Mouse (Mus musculus) layer of hippocampus, adult 18-20 months (tissue): ENCODE data around the gene Tpi1. TPM values are rescaled to one million over a fixed set of nuclear protein-coding genes. Genes with fewer than 3 reads are reported as not detected.

Source experiments
- DNase-seq, 2 experiments: peaks; one replicate each; pipeline ENCODE4 v3.0.0; 2022; ENCODE audit warnings: low spot score in 2 of 2
- long read RNA-seq: library from polyadenylated mRNA; stranded (forward); transcript quantifications from one replicate; pipeline ENCODE4 v2.0.0, GENCODE M21; 2021
- total RNA-seq, 2 experiments: library from RNA; stranded (reverse); gene quantifications; 2 replicates each; pipeline ENCODE4 v1.2.3; 2021

Gene Tpi1
- 100 to 1,000 TPM; 796 to 825 TPM for total RNA-seq
- long read RNA-seq, transcript Tpi1-203 (6 exons, 802 nt) = minor isoform, 5 of 458 reads
- long read RNA-seq, transcript Tpi1-205 (7 exons, 1,607 nt) = major isoform, 436 of 458 reads
- long read RNA-seq, partial matches to known transcripts = 2 of 458 reads
- long read RNA-seq, other reads (novel, unspliced or antisense) = 13 of 458 reads

GRCm38 (mm10) chr6:124813933-124814332 lies at the start of gene Tpi1:
TSS of gene Tpi1 (minus strand) at chr6:124814296.
- peak; percentile 87 to 92 for DNase-seq

- DNase-seq = peak in 1 of 2 experiments; percentile 32
Measured at GRCm38 (mm10) chr6:124863125-124863657, 49.1 kb upstream of the Tpi1 start.

GRCm38 (mm10) chr6:124862406-124863124 lies 48.5 kb upstream of the Tpi1 start:
- DNase-seq = peak in 1 of 2 experiments; percentile 36

- no peak for DNase-seq
Measured at GRCm38 (mm10) chr6:124861802-124862201, 47.7 kb upstream of the Tpi1 start.

- no peak for DNase-seq
Measured at GRCm38 (mm10) chr6:124861266-124861665, 47.2 kb upstream of the Tpi1 start.

GRCm38 (mm10) chr6:124860511-124860910 lies 46.4 kb upstream of the Tpi1 start:
- DNase-seq = no peak

GRCm38 (mm10) chr6:124859725-124860124 lies 45.6 kb upstream of the Tpi1 start:
- DNase-seq = peak; percentile 81 to 90

GRCm38 (mm10) chr6:124858561-124859318 lies 44.6 kb upstream of the Tpi1 start:
- DNase-seq = no peak

- DNase-seq = no peak
Measured at GRCm38 (mm10) chr6:124857840-124858530, 43.9 kb upstream of the Tpi1 start.

- DNase-seq = peak; percentile 83 to 84
Measured at GRCm38 (mm10) chr6:124856916-124857839, 43.1 kb upstream of the Tpi1 start, which contains the start of gene P3h3. TSS of gene P3h3 (minus strand) at chr6:124857752.

- DNase-seq = peak in 1 of 2 experiments; percentile 58
Measured at GRCm38 (mm10) chr6:124856321-124856720, 42.2 kb upstream of the Tpi1 start.

- DNase-seq = no peak
Measured at GRCm38 (mm10) chr6:124854647-124855046, 40.6 kb upstream of the Tpi1 start.

- no peak for DNase-seq
Measured at GRCm38 (mm10) chr6:124850535-124850934, 36.4 kb upstream of the Tpi1 start.

- DNase-seq = peak; percentile 85 to 96
Measured at GRCm38 (mm10) chr6:124847305-124847704, 33.2 kb upstream of the Tpi1 start.

GRCm38 (mm10) chr6:124840241-124841167 lies 26.4 kb upstream of the Tpi1 start, which contains the start of gene Gnb3:
TSS of gene Gnb3 (minus strand) at chr6:124840275.
- no peak for DNase-seq

GRCm38 (mm10) chr6:124839805-124840204 lies 25.7 kb upstream of the Tpi1 start:
- DNase-seq = no peak

GRCm38 (mm10) chr6:124836411-124836810 lies 22.3 kb upstream of the Tpi1 start:
- DNase-seq = no peak

- no peak for DNase-seq
Measured at GRCm38 (mm10) chr6:124835531-124835930, 21.4 kb upstream of the Tpi1 start.
